Mouse (Mus musculus) forebrain, embryonic 11.5 days (tissue): ENCODE measurements around the gene Atp6v0a1. TPM values are rescaled to one million over a fixed set of nuclear protein-coding genes. Genes with fewer than 3 reads are reported as not detected.

Experiments
- ATAC-seq: fragments of 200-750 bp; cut with Nextera tagmentation; replicated peaks from 2 replicates; pipeline ENCODE4 v1.8.0; 2017; ENCODE audit warnings: moderate TSS enrichment; ENCODE audit not compliant: low FRiP score
- DNase-seq: peaks from one replicate; pipeline ENCODE4 v3.0.0-alpha.2; 2017; ENCODE audit warnings: low spot score
- H3K27ac ChIP-seq: fragments of 300-500 bp; sonication (generic); 2 replicates; pipeline ENCODE4 v1.5.1; 2014; ENCODE audit warnings: low read depth, low read length
- H3K27me3 ChIP-seq: fragments of 300-500 bp; sonication (generic); 2 replicates; pipeline ENCODE4 v1.6.1; 2014; ENCODE audit warnings: mild to moderate bottlenecking, low read length, mixed read lengths; ENCODE audit not compliant: control insufficient read depth, insufficient read depth
- H3K36me3 ChIP-seq: fragments of 300-500 bp; sonication (generic); 2 replicates; pipeline ENCODE4 v1.6.1; 2014; ENCODE audit warnings: mild to moderate bottlenecking, low read length, moderate library complexity, mixed read lengths; ENCODE audit not compliant: control insufficient read depth, insufficient read depth
- H3K4me1 ChIP-seq: fragments of 300-500 bp; sonication (generic); replicated peaks from 2 replicates; pipeline ENCODE4 v1.6.1; 2014; ENCODE audit warnings: low read length, mixed read lengths; ENCODE audit not compliant: control insufficient read depth, insufficient read depth
- H3K4me2 ChIP-seq: fragments of 300-500 bp; sonication (generic); 2 replicates; pipeline ENCODE4 v1.6.1; 2014; ENCODE audit warnings: low read depth, mild to moderate bottlenecking, low read length, moderate library complexity, mixed read lengths; ENCODE audit not compliant: severe bottlenecking
- H3K4me3 ChIP-seq: fragments of 300-500 bp; sonication (generic); 2 replicates; pipeline ENCODE4 v1.5.1; 2014; ENCODE audit warnings: low read depth, low read length
- H3K9ac ChIP-seq: fragments of 300-500 bp; sonication (generic); 2 replicates; pipeline ENCODE4 v1.6.1; 2014; ENCODE audit warnings: low read length
- H3K9me3 ChIP-seq: fragments of 300-500 bp; sonication (generic); 2 replicates; pipeline ENCODE4 v1.6.1; 2016; ENCODE audit warnings: low read length, mixed read lengths; ENCODE audit not compliant: control insufficient read depth
- whole genome bisulfite sequencing: fragments of 180-500 bp; shearing (Covaris S2); extraction: QIAGEN DNeasy Blood & Tissue Kit; methylation state at CpG from one replicate; pipeline ENCODE4 v1.1.7; 2014; 5-methylcytosine and 5-hydroxymethylcytosine counted together
- polyA plus RNA-seq: library from polyadenylated mRNA; unstranded; fragments of >200 nt; fragmentation: Nextera tagmentation; extraction: Ambion mirVana; gene quantifications from 2 replicates; pipeline ENCODE4 v1.2.1, GENCODE M21; 2014

Gene Atp6v0a1
- polyA plus RNA-seq, 1 experiment from 2014 or later = 47.0 TPM

GRCm38 (mm10) chr11:101024001-101024400, 14.7 kb downstream of the Atp6v0a1 start:
- Histone ChIP-seq H3K9ac (no peak overlapping the region), H3K4me3 (no peak overlapping the region), H3K4me1 (no peaks in the 10 kb centered on the region), H3K27ac (no peak overlapping the region), H3K27me3 (no peaks in the 10 kb centered on the region), H3K9me3 (no peaks in the 10 kb centered on the region), H3K4me2 (no peak overlapping the region), H3K36me3 (peaks cover 3% of the 10 kb centered on the region; the same call in 1 of the 2 replicates)
- WGBS = 92% methylated on average over 4 of the region's 4 CpGs
- ATAC-seq (no peak), DNase-seq (no peak)

- H3K4me1 ChIP-seq = no peaks in the 10 kb centered on the region
- DNase-seq (no peak), ATAC-seq (no peak)
- no peaks in the 10 kb centered on the region for H3K9me3 ChIP-seq
- peaks cover under 1% of the 10 kb centered on the region; the same call in 1 of the 2 replicates for H3K36me3 ChIP-seq
- no peak overlapping the region for H3K4me3 ChIP-seq
- H3K9ac ChIP-seq = no peak overlapping the region
- no peak overlapping the region for H3K27ac ChIP-seq
- no peak overlapping the region for H3K4me2 ChIP-seq
- H3K27me3 ChIP-seq = no peaks in the 10 kb centered on the region
- WGBS = 92% methylated on average over 11 of the region's 11 CpGs
Observed at GRCm38 (mm10) chr11:101027121-101027520, 17.9 kb downstream of the Atp6v0a1 start.

GRCm38 (mm10) chr11:101029320-101029719, 20.1 kb downstream of the Atp6v0a1 start:
- no peak overlapping the region for H3K4me3 ChIP-seq
- no peak for DNase-seq

GRCm38 (mm10) chr11:101030136-101030807, 21.0 kb downstream of the Atp6v0a1 start:
- no peak for ATAC-seq
- 87% methylated on average over 10 of the region's 10 CpGs for WGBS
- Histone ChIP-seq H3K4me2 (no peak overlapping the region), H3K27me3 (no peaks in the 10 kb centered on the region), H3K9ac (no peak overlapping the region), H3K4me1 (no peaks in the 10 kb centered on the region), H3K27ac (no peak overlapping the region), H3K9me3 (no peaks in the 10 kb centered on the region), H3K36me3 (no peaks in the 10 kb centered on the region; the same call in 1 of the 2 replicates), H3K4me3 (no peak overlapping the region)
- DNase-seq = no peak

More at GRCm38 (mm10) chr11:101029320-101029719, 20.1 kb downstream of the Atp6v0a1 start:
- Histone ChIP-seq H3K4me1 (no peaks in the 10 kb centered on the region), H3K4me2 (no peak overlapping the region), H3K9ac (no peak overlapping the region), H3K9me3 (no peaks in the 10 kb centered on the region), H3K27me3 (no peaks in the 10 kb centered on the region), H3K27ac (no peak overlapping the region), H3K36me3 (no peaks in the 10 kb centered on the region; the same call in 1 of the 2 replicates)
- no peak for ATAC-seq
- WGBS = 91% methylated on average over 8 of the region's 8 CpGs

- DNase-seq (no peak), ATAC-seq (no peak)
- Histone ChIP-seq H3K4me2 (no peak overlapping the region), H3K9me3 (no peaks in the 10 kb centered on the region), H3K4me3 (no peak overlapping the region), H3K4me1 (no peaks in the 10 kb centered on the region), H3K9ac (no peak overlapping the region), H3K36me3 (no peaks in the 10 kb centered on the region; the same call in 1 of the 2 replicates), H3K27ac (no peak overlapping the region), H3K27me3 (no peaks in the 10 kb centered on the region)
- WGBS = 88% methylated on average over 4 of the region's 4 CpGs
Observed at GRCm38 (mm10) chr11:101030808-101031156, 21.5 kb downstream of the Atp6v0a1 start.

- no peaks in the 10 kb centered on the region for H3K9me3 ChIP-seq
- 93% methylated on average over 1 of the region's 1 CpGs for WGBS
- no peak for ATAC-seq
Observed at GRCm38 (mm10) chr11:101031470-101031869, 22.2 kb downstream of the Atp6v0a1 start.

GRCm38 (mm10) chr11:101033856-101034500, 24.7 kb downstream of the Atp6v0a1 start:
- no peaks in the 10 kb centered on the region; the same call in 1 of the 2 replicates for H3K36me3 ChIP-seq

More at GRCm38 (mm10) chr11:101031470-101031869, 22.2 kb downstream of the Atp6v0a1 start:
- Histone ChIP-seq H3K36me3 (no peaks in the 10 kb centered on the region; the same call in 1 of the 2 replicates), H3K4me3 (no peak overlapping the region), H3K27ac (no peak overlapping the region), H3K9ac (no peak overlapping the region), H3K4me2 (no peak overlapping the region), H3K4me1 (no peaks in the 10 kb centered on the region), H3K27me3 (no peaks in the 10 kb centered on the region)
- DNase-seq = no peak

GRCm38 (mm10) chr11:101034614-101035327, 25.5 kb downstream of the Atp6v0a1 start:
- Histone ChIP-seq H3K27ac (no peak overlapping the region), H3K9ac (no peak overlapping the region), H3K4me1 (no peaks in the 10 kb centered on the region), H3K9me3 (no peaks in the 10 kb centered on the region), H3K4me3 (no peak overlapping the region), H3K36me3 (no peaks in the 10 kb centered on the region; the same call in 1 of the 2 replicates), H3K4me2 (no peak overlapping the region), H3K27me3 (no peaks in the 10 kb centered on the region)
- DNase-seq (no peak), ATAC-seq (no peak)
- 93% methylated on average over 8 of the region's 8 CpGs for WGBS

More at GRCm38 (mm10) chr11:101033856-101034500, 24.7 kb downstream of the Atp6v0a1 start:
- Histone ChIP-seq H3K4me2 (no peak overlapping the region), H3K9ac (no peak overlapping the region), H3K27me3 (no peaks in the 10 kb centered on the region), H3K9me3 (no peaks in the 10 kb centered on the region), H3K4me1 (no peaks in the 10 kb centered on the region), H3K4me3 (no peak overlapping the region), H3K27ac (no peak overlapping the region)
- 95% methylated on average over 17 of the region's 17 CpGs for WGBS
- DNase-seq (no peak), ATAC-seq (no peak)
